Comparison of ENCODE assay signal across 17 mouse cellular contexts in the genomic region with DNA sequence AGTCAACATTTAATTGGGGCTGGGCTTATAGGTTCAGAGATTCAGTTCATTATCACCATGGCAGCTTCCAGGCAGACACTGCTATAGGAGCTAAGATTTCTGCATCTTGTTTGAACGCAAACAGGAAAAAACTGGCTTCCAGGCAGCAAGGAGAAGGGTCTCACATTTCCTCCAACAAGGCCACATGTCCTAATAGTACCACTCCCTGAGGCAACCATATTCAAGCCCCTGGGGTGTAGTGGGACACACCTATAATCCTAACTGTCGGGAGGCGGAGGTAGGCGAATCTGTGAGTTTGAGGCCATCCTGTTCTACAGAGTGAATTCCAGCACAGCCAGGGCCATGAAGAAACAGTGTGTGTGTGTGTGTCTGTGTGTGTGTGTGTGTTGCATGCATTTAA. TPM values are rescaled to one million over a fixed set of nuclear protein-coding genes. Genes with fewer than 3 reads are reported as not detected.
"Had no signal": no experiment of that assay in that cellular context is flagged by ENCODE, and none has a peak within 500 bp of the region (broad histone marks: within the 10 kb centered on the region; RNA-seq: fewer than 3 reads in every experiment).

No protein-coding gene starts in this region.

- H3K27ac ChIP-seq: midbrain, embryonic 10.5 days; midbrain, embryonic 12.5 days; neural tube, embryonic 13.5 days; neural tube, embryonic 15.5 days had no signal

- DNase-seq: lung, adult 18-20 months; lung, embryonic 14.5 days; lung, postnatal 10 days; lung, postnatal 4 days; midbrain, embryonic 14.5 days; retina, postnatal 1 day; right cerebral cortex, postnatal 14 days; thymus, adult 18-20 months; thymus, postnatal 14 days; thymus, postnatal 36 days had no signal

- H3K9ac ChIP-seq: lung, embryonic 14.5 days; midbrain, embryonic 12.5 days; neural tube, embryonic 13.5 days; neural tube, embryonic 15.5 days had no signal

- H3K4me1 ChIP-seq: midbrain, embryonic 12.5 days; neural tube, embryonic 13.5 days; neural tube, embryonic 15.5 days had no signal

- H3K36me3 ChIP-seq: midbrain, embryonic 10.5 days; midbrain, embryonic 12.5 days; neural tube, embryonic 13.5 days; neural tube, embryonic 15.5 days had no signal

- H3K27me3 ChIP-seq: midbrain, embryonic 12.5 days; neural tube, embryonic 13.5 days; neural tube, embryonic 15.5 days had no signal

- ATAC-seq: midbrain, embryonic 16.5 days had no signal

- H3K4me2 ChIP-seq: lung, embryonic 14.5 days; midbrain, embryonic 12.5 days; neural tube, embryonic 13.5 days; neural tube, embryonic 15.5 days had no signal

- H3K9me3 ChIP-seq: midbrain, embryonic 10.5 days; midbrain, embryonic 12.5 days; neural tube, embryonic 13.5 days; neural tube, embryonic 15.5 days had no signal

- H3K4me3 ChIP-seq: midbrain, embryonic 10.5 days; midbrain, embryonic 12.5 days; myocyte; neural tube, embryonic 13.5 days; neural tube, embryonic 15.5 days had no signal

RNA-seq across cellular contexts. Expression of a gene that starts 20.1 kb away (rescaled TPM):
- polyA plus RNA-seq: lung, embryonic 14.5 days; midbrain, embryonic 10.5 days; midbrain, embryonic 12.5 days; midbrain, embryonic 14.5 days; midbrain, embryonic 16.5 days; neural tube, embryonic 11.5 days; neural tube, embryonic 13.5 days had no signal

RNA-seq across cellular contexts. Expression of a gene that starts 21.9 kb away (rescaled TPM):
- polyA plus RNA-seq: midbrain, embryonic 10.5 days; midbrain, embryonic 12.5 days; midbrain, embryonic 14.5 days; midbrain, embryonic 16.5 days; neural tube, embryonic 11.5 days; neural tube, embryonic 13.5 days; neural tube, embryonic 15.5 days had no signal

RNA-seq across cellular contexts. Expression of a gene that starts 26.4 kb away (rescaled TPM):
- polyA plus RNA-seq: midbrain, embryonic 14.5 days; midbrain, embryonic 16.5 days; myocyte; neural tube, embryonic 11.5 days; neural tube, embryonic 15.5 days had no signal
